Mouse (Mus musculus) heart, adult 2 months (tissue): ENCODE measurements at regions not wholly inside any gene's neighbourhood (a gene's known extent, or its start where the extent isn't known, plus 50 kb on each side); places are given as distances from the start of the nearest gene placed in this dataset.

ENCODE experiments used
- CTCF ChIP-seq: fragments of 200-600 bp; IDR thresholded peaks from 2 replicates; pipeline ENCODE4 v1.8.1; 2022; ENCODE audit warnings: antibody characterized with exemption, mild to moderate bottlenecking, moderate library complexity
- EP300 ChIP-seq: fragments of 200-500 bp; IDR thresholded peaks from 2 replicates; pipeline ENCODE4 v1.6.1; 2011; ENCODE audit warnings: low read depth, low read length, control low read depth; ENCODE audit not compliant: insufficient read depth
- POLR2A ChIP-seq: fragments of 200-500 bp; IDR thresholded peaks from 2 replicates; pipeline ENCODE4 v1.6.1; 2011; ENCODE audit warnings: mild to moderate bottlenecking, low read depth, low read length, control low read depth; ENCODE audit not compliant: insufficient read depth

DNA sequence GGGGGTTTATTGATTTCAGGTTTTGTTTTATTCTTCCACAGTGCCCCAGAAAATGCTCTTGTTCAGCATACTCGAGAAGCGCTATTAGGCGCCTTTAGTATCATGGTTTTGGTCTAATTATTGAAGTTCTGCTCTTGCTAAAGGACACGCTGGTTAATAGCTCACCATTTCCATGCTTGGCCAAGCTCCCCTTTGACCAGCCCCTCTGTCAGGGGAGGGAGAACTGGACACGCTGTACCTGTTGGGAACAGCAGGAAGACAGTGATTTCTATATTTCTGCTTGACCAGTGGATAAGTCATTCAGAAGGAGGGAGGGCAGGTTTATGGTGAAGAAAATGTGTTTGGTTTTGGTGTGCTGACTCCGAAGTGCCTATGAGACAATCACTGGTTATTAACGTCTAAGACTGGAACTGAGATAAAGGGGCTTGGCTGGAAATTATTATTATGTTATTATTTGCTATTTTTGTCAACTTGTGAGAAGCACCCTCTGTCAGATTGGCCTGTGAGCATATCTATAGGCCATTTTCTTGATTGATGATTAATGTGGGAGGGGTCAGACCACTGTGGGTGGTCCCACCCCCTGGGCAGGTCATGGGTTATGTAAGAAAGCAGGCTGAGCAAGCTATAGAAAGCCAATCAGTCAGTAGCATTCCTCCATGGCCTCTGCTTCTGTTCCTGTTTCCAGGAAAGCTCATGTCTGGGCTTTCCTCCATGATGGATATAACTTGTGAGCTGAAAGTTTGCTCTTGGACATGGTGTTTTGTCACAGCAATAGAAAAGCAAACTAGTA, 51.2 kb upstream of the Tanc2 start:
- TF ChIP-seq EP300 (no peak), CTCF (no peak), POLR2A (no peak)
